Mouse (Mus musculus): ENCODE results near the gene Olfr1507. TPM values are rescaled to one million over a fixed set of nuclear protein-coding genes. Genes with fewer than 3 reads are reported as not detected.

The Olfr1507 gene
- not detected in 2 replicates for polyA plus RNA-seq (2015; fragmentation: Nextera tagmentation; extraction: Ambion mirVana)

GRCm38 (mm10) chr14:52495516-52495915, at the start of gene Olfr1507:
Gene Olfr1507 (minus strand): TSS chr14:52495749.
- no peaks in the 10 kb centered on the region for H3K36me3 ChIP-seq
- WGBS = 81% methylated on average over 4 of the region's 4 CpGs
- no peak within 1 kb of the TSS for H3K4me2 ChIP-seq
- H3K9ac ChIP-seq = no peak within 1 kb of the TSS
- no peaks in the 10 kb centered on the region for H3K27me3 ChIP-seq
- no peak for ATAC-seq (replicated peaks; ENCODE audit: insufficient number of reproducible peaks, insufficient read depth, low FRiP score, low read depth)
- no peaks in the 10 kb centered on the region for H3K9me3 ChIP-seq (replicated peaks)
- no peak within 1 kb of the TSS for H3K4me3 ChIP-seq
- no peaks in the 10 kb centered on the region for H3K4me1 ChIP-seq (replicated peaks)
- no peak within 1 kb of the TSS for H3K27ac ChIP-seq

- Histone ChIP-seq H3K4me1 (replicated peaks) (no peaks in the 10 kb centered on the region), H3K9me3 (replicated peaks) (no peaks in the 10 kb centered on the region), H3K27me3 (no peaks in the 10 kb centered on the region), H3K4me2 (no peak overlapping the region), H3K27ac (no peak overlapping the region), H3K36me3 (no peaks in the 10 kb centered on the region), H3K4me3 (no peak overlapping the region), H3K9ac (no peak overlapping the region)
- ATAC-seq (replicated peaks; ENCODE audit: insufficient number of reproducible peaks, insufficient read depth, low FRiP score, low read depth) = no peak
- 78% methylated on average over 1 of the region's 1 CpGs for WGBS
Observed at GRCm38 (mm10) chr14:52533336-52533735, 37.8 kb upstream of the Olfr1507 start.

- no peaks in the 10 kb centered on the region for H3K36me3 ChIP-seq
- no peak overlapping the region for H3K4me2 ChIP-seq
- H3K4me1 ChIP-seq (replicated peaks) = no peaks in the 10 kb centered on the region
- H3K27ac ChIP-seq = no peak overlapping the region
- 74% methylated on average over 1 of the region's 1 CpGs for WGBS
- H3K4me3 ChIP-seq = no peak overlapping the region
- H3K9me3 ChIP-seq (replicated peaks) = no peaks in the 10 kb centered on the region
- H3K27me3 ChIP-seq = no peaks in the 10 kb centered on the region
- no peak overlapping the region for H3K9ac ChIP-seq
- no peak for ATAC-seq (replicated peaks; ENCODE audit: insufficient number of reproducible peaks, insufficient read depth, low FRiP score, low read depth)
Observed at GRCm38 (mm10) chr14:52524952-52525351, 29.4 kb upstream of the Olfr1507 start.

GRCm38 (mm10) chr14:52467395-52467794, 28.2 kb downstream of the Olfr1507 start, which contains the start of gene Olfr1508:
Gene Olfr1508 (minus strand): TSS chr14:52467495.
- no peaks in the 10 kb centered on the region for H3K27me3 ChIP-seq
- H3K36me3 ChIP-seq = no peaks in the 10 kb centered on the region
- no peak within 1 kb of the TSS for H3K4me2 ChIP-seq
- H3K4me3 ChIP-seq = no peak within 1 kb of the TSS
- WGBS = 55% methylated on average over 2 of the region's 2 CpGs
- ATAC-seq (replicated peaks; ENCODE audit: insufficient number of reproducible peaks, insufficient read depth, low FRiP score, low read depth) = no peak
- no peaks in the 10 kb centered on the region for H3K4me1 ChIP-seq (replicated peaks)
- H3K27ac ChIP-seq = no peak within 1 kb of the TSS
- no peaks in the 10 kb centered on the region for H3K9me3 ChIP-seq (replicated peaks)
- H3K9ac ChIP-seq = no peak within 1 kb of the TSS

GRCm38 (mm10) chr14:52465738-52466137, 29.8 kb downstream of the Olfr1507 start:
- H3K27ac ChIP-seq = no peak overlapping the region
- H3K9me3 ChIP-seq (replicated peaks) = no peaks in the 10 kb centered on the region
- no peaks in the 10 kb centered on the region for H3K27me3 ChIP-seq
- no peak overlapping the region for H3K4me2 ChIP-seq
- H3K36me3 ChIP-seq = no peaks in the 10 kb centered on the region
- no peak overlapping the region for H3K9ac ChIP-seq
- ATAC-seq (replicated peaks; ENCODE audit: insufficient number of reproducible peaks, insufficient read depth, low FRiP score, low read depth) = no peak
- no peaks in the 10 kb centered on the region for H3K4me1 ChIP-seq (replicated peaks)
- 77% methylated on average over 1 of the region's 1 CpGs for WGBS
- H3K4me3 ChIP-seq = no peak overlapping the region

GRCm38 (mm10) chr14:52461928-52462327, 33.6 kb downstream of the Olfr1507 start:
- Histone ChIP-seq H3K4me1 (replicated peaks) (no peaks in the 10 kb centered on the region), H3K27me3 (no peaks in the 10 kb centered on the region), H3K36me3 (no peaks in the 10 kb centered on the region), H3K27ac (no peak overlapping the region), H3K9me3 (replicated peaks) (no peaks in the 10 kb centered on the region), H3K4me3 (no peak overlapping the region), H3K9ac (no peak overlapping the region), H3K4me2 (no peak overlapping the region)
- no peak for ATAC-seq (replicated peaks; ENCODE audit: insufficient number of reproducible peaks, insufficient read depth, low FRiP score, low read depth)

GRCm38 (mm10) chr14:52451138-52451537, 44.4 kb downstream of the Olfr1507 start:
- H3K27ac ChIP-seq = no peak overlapping the region
- H3K4me1 ChIP-seq (replicated peaks) = no peaks in the 10 kb centered on the region
- WGBS = 78% methylated on average over 8 of the region's 8 CpGs
- no peaks in the 10 kb centered on the region for H3K9me3 ChIP-seq (replicated peaks)
- H3K4me2 ChIP-seq = no peak overlapping the region
- H3K27me3 ChIP-seq = no peaks in the 10 kb centered on the region
- H3K9ac ChIP-seq = no peak overlapping the region
- no peak for ATAC-seq (replicated peaks; ENCODE audit: insufficient number of reproducible peaks, insufficient read depth, low FRiP score, low read depth)
- H3K36me3 ChIP-seq = no peaks in the 10 kb centered on the region
- H3K4me3 ChIP-seq = no peak overlapping the region

- H3K36me3 ChIP-seq = no peaks in the 10 kb centered on the region
- no peaks in the 10 kb centered on the region for H3K9me3 ChIP-seq (replicated peaks)
- no peak for ATAC-seq (replicated peaks; ENCODE audit: insufficient number of reproducible peaks, insufficient read depth, low FRiP score, low read depth)
- H3K9ac ChIP-seq = no peak within 1 kb of the TSS
- no peak within 1 kb of the TSS for H3K4me2 ChIP-seq
- H3K27me3 ChIP-seq = no peaks in the 10 kb centered on the region
- no peak within 1 kb of the TSS for H3K27ac ChIP-seq
- no peaks in the 10 kb centered on the region for H3K4me1 ChIP-seq (replicated peaks)
- H3K4me3 ChIP-seq = no peak within 1 kb of the TSS
Observed at GRCm38 (mm10) chr14:52442690-52443089, 52.9 kb downstream of the Olfr1507 start, which contains the start of gene Olfr1509. Gene Olfr1509 (plus strand): TSS chr14:52442990.

Other genes with a start within 250 kb of the Olfr1507 start
- gene Chd8, start 238.0 kb downstream of the Olfr1507 start, polyA plus RNA-seq (2015; fragmentation: Nextera tagmentation; extraction: Ambion mirVana) = 17.2 and 22.1 TPM in 2 replicates
- 29.3 and 34.0 TPM in 2 replicates for gene Tox4, start 216.6 kb downstream of the Olfr1507 start, polyA plus RNA-seq (2015; fragmentation: Nextera tagmentation; extraction: Ambion mirVana)
- 12.8 and 16.6 TPM in 2 replicates for gene Rab2b, start 216.2 kb downstream of the Olfr1507 start, polyA plus RNA-seq (2015; fragmentation: Nextera tagmentation; extraction: Ambion mirVana)
- gene Mettl3, start 190.6 kb downstream of the Olfr1507 start, polyA plus RNA-seq (2015; fragmentation: Nextera tagmentation; extraction: Ambion mirVana) = 23.5 and 29.7 TPM in 2 replicates
- gene Sall2, start 167.0 kb downstream of the Olfr1507 start, polyA plus RNA-seq (2015; fragmentation: Nextera tagmentation; extraction: Ambion mirVana) = 4.8 and 7.3 TPM in 2 replicates
- gene Olfr1513, start 139.3 kb downstream of the Olfr1507 start, polyA plus RNA-seq (2015; fragmentation: Nextera tagmentation; extraction: Ambion mirVana) = not detected in 2 replicates
- gene Olfr1512, start 116.6 kb downstream of the Olfr1507 start, polyA plus RNA-seq (2015; fragmentation: Nextera tagmentation; extraction: Ambion mirVana) = not detected in 2 replicates
- gene Olfr1511, start 98.4 kb downstream of the Olfr1507 start, polyA plus RNA-seq (2015; fragmentation: Nextera tagmentation; extraction: Ambion mirVana) = not detected in 2 replicates
- not detected in 2 replicates for gene Olfr1510, start 81.4 kb downstream of the Olfr1507 start, polyA plus RNA-seq (2015; fragmentation: Nextera tagmentation; extraction: Ambion mirVana)
- gene Olfr1509, start 52.8 kb downstream of the Olfr1507 start, polyA plus RNA-seq (2015; fragmentation: Nextera tagmentation; extraction: Ambion mirVana) = not detected in 2 replicates
- not detected in 2 replicates for gene Olfr1508, start 28.3 kb downstream of the Olfr1507 start, polyA plus RNA-seq (2015; fragmentation: Nextera tagmentation; extraction: Ambion mirVana)